Mouse (Mus musculus) heart, postnatal 36 days (tissue): Measurements from ENCODE around the gene Gfap. TPM values are rescaled to one million over a fixed set of nuclear protein-coding genes. Genes with fewer than 3 reads are reported as not detected.
A peak's percentile ranks its signal among the peaks of the same experiment; 100 is the strongest.

Source experiments
- DNase-seq, 2 experiments: peaks; one replicate each; pipeline ENCODE4 v3.0.0; 2021 to 2022
- intact Hi-C: fragments of 180-260 bp; cut with DNase I; formaldehyde crosslinking; loops from one replicate; pipeline ENCODE4 v1.15.1; 2025
- total RNA-seq, 2 experiments: library from RNA; stranded (reverse); gene quantifications; 2 replicates each; pipeline ENCODE4 v1.2.3; 2021

The Gfap gene
- under 1 TPM; 0.19 to 0.31 TPM for total RNA-seq

- DNase-seq, result peak; percentile 80 to 85
- intact Hi-C loops, result loop anchor here (1.0 to 10.0 kb wide), 3 partner anchors 93 to 424 kb away; no protein-coding TSS in a partner anchor
Observed at GRCm38 (mm10) chr11:102900763-102901162, at the start of gene Gfap. TSS of gene Gfap (minus strand) at chr11:102900912.

- peak; percentile 41 to 47 for DNase-seq
- intact Hi-C loops, result no loop called here
Observed at GRCm38 (mm10) chr11:102948043-102948961, 47.6 kb upstream of the Gfap start.

GRCm38 (mm10) chr11:102946992-102947343 lies 46.3 kb upstream of the Gfap start:
- no peak for DNase-seq
- intact Hi-C loops, result no loop called here

GRCm38 (mm10) chr11:102946265-102946991 lies 45.7 kb upstream of the Gfap start, which contains the start of gene C1ql1:
TSS of gene C1ql1 (minus strand) at chr11:102946688.
- peak; percentile 79 to 83 for DNase-seq
- intact Hi-C loops, result no loop called here

- no peak for DNase-seq
- intact Hi-C loops, result no loop called here
Observed at GRCm38 (mm10) chr11:102945306-102946264, 44.9 kb upstream of the Gfap start.

GRCm38 (mm10) chr11:102941236-102941635 lies 40.5 kb upstream of the Gfap start:
- intact Hi-C loops, result no loop called here
- no peak for DNase-seq

GRCm38 (mm10) chr11:102939024-102939675 lies 38.4 kb upstream of the Gfap start:
- no peak for DNase-seq
- intact Hi-C loops, result no loop called here

- no peak for DNase-seq
- intact Hi-C loops, result no loop called here
Observed at GRCm38 (mm10) chr11:102937529-102938182, 36.9 kb upstream of the Gfap start.

GRCm38 (mm10) chr11:102936272-102936671 lies 35.6 kb upstream of the Gfap start:
- intact Hi-C loops, result no loop called here
- DNase-seq, result no peak

- intact Hi-C loops, result no loop called here
- no peak for DNase-seq
Observed at GRCm38 (mm10) chr11:102930672-102931071, 30.0 kb upstream of the Gfap start.

GRCm38 (mm10) chr11:102925351-102925717 lies 24.6 kb upstream of the Gfap start:
- DNase-seq, result no peak
- intact Hi-C loops, result no loop called here

GRCm38 (mm10) chr11:102924557-102925350 lies 24.0 kb upstream of the Gfap start, which contains the start of gene Kif18b:
TSS of gene Kif18b (minus strand) at chr11:102925124.
- DNase-seq, result peak; percentile 89 to 90
- intact Hi-C loops, result no loop called here

- intact Hi-C loops, result no loop called here
- no peak for DNase-seq
Observed at GRCm38 (mm10) chr11:102921491-102921890, 20.8 kb upstream of the Gfap start.

GRCm38 (mm10) chr11:102918077-102918476 lies 17.4 kb upstream of the Gfap start:
- intact Hi-C loops, result no loop called here
- DNase-seq, result no peak

GRCm38 (mm10) chr11:102915380-102915779 lies 14.7 kb upstream of the Gfap start:
- intact Hi-C loops, result no loop called here
- DNase-seq, result no peak

- no peak for DNase-seq
- intact Hi-C loops, result no loop called here
Observed at GRCm38 (mm10) chr11:102911376-102911775, 10.7 kb upstream of the Gfap start.

GRCm38 (mm10) chr11:102903654-102904053 lies 2.9 kb upstream of the Gfap start:
- DNase-seq, result no peak
- intact Hi-C loops, result loop anchor here (10.0 kb wide), 1 partner anchor 421 kb away; no protein-coding TSS in a partner anchor

GRCm38 (mm10) chr11:102902107-102902506 lies 1.4 kb upstream of the Gfap start:
- intact Hi-C loops, result loop anchor here (10.0 kb wide), 1 partner anchor 423 kb away; no protein-coding TSS in a partner anchor
- no peak for DNase-seq
